Mouse (Mus musculus) olfactory bulb, adult 2 months (tissue): ENCODE data around the gene Wdr18.

Experiments used
- CTCF ChIP-seq: fragments of 200-500 bp; IDR thresholded peaks from 2 replicates; pipeline ENCODE4 v1.5.1; 2012; ENCODE audit warnings: low read depth, mild to moderate bottlenecking, low read length, moderate library complexity; ENCODE audit not compliant: insufficient read depth
- POLR2A ChIP-seq: fragments of 200-500 bp; IDR thresholded peaks from 2 replicates; pipeline ENCODE4 v1.6.1; 2012; ENCODE audit warnings: mild to moderate bottlenecking, low read depth, low read length, moderate library complexity; ENCODE audit not compliant: insufficient read depth

- TF ChIP-seq CTCF, result no peak
- TF ChIP-seq POLR2A, result no peak
Measured at GRCm38 (mm10) chr10:80017361-80017760, 57.4 kb downstream of the Wdr18 start.
